Mouse (Mus musculus): ENCODE measurements around the gene Esrrg. TPM values are rescaled to one million over a fixed set of nuclear protein-coding genes. Genes with fewer than 3 reads are reported as not detected.

Esrrg gene
- polyA plus RNA-seq, 1 experiment from 2014 or later: 36.6 TPM

DNA sequence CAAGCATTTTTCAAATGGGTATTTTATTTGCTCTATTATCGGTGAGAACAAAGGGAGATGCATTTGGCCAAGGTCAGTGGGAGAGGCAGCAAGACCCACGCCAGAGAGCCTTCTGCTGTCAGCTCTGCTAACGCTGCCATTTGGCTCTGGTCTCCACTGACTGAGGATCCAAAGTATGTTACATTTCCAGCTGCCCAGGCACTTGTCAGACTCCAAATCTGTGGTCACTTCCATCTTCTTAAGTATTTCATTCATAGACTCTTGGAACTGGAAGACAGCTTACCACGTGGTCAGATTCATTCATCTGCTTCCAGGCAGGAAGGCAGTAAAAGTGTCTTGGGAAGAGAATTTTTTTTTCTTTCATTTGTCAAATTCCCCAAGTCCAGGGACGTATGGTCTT is 527.5 kb downstream of the Esrrg start:
- WGBS: 40% methylated on average over 5 of the region's 5 CpGs
- H3K27ac ChIP-seq (replicated peaks): no peak overlapping the region
- H3K36me3 ChIP-seq: no peaks in the 10 kb centered on the region
- no peak for ATAC-seq (ENCODE audit: low FRiP score, low read depth)
- no peaks in the 10 kb centered on the region for H3K27me3 ChIP-seq
- 0 out of 2 replicates have a peak, but pooled peaks cover 4% of the 10 kb centered on the region for H3K4me1 ChIP-seq (replicated peaks)
- no peak overlapping the region for H3K4me2 ChIP-seq
- no peak overlapping the region for H3K9ac ChIP-seq
- H3K9me3 ChIP-seq: no peaks in the 10 kb centered on the region
- H3K4me3 ChIP-seq: no peak overlapping the region

GRCm38 (mm10) chr1:188139473-188139872 is 530.9 kb downstream of the Esrrg start:
- Histone ChIP-seq H3K9ac (no peak overlapping the region), H3K4me3 (no peak overlapping the region), H3K4me2 (no peak overlapping the region), H3K9me3 (no peaks in the 10 kb centered on the region), H3K27ac (replicated peaks) (no peak overlapping the region), H3K27me3 (no peaks in the 10 kb centered on the region), H3K4me1 (replicated peaks) (0 out of 2 replicates have a peak, but pooled peaks cover 4% of the 10 kb centered on the region), H3K36me3 (no peaks in the 10 kb centered on the region)
- no peak for ATAC-seq (ENCODE audit: low FRiP score, low read depth)
- WGBS: 51% methylated on average over 4 of the region's 4 CpGs

- WGBS: 70% methylated on average over 4 of the region's 4 CpGs
- Histone ChIP-seq H3K4me1 (replicated peaks) (0 out of 2 replicates have a peak, but pooled peaks cover 4% of the 10 kb centered on the region), H3K9me3 (no peaks in the 10 kb centered on the region), H3K27me3 (no peaks in the 10 kb centered on the region), H3K27ac (replicated peaks) (no peak overlapping the region), H3K4me2 (no peak overlapping the region), H3K4me3 (no peak overlapping the region), H3K36me3 (no peaks in the 10 kb centered on the region), H3K9ac (no peak overlapping the region)
- ATAC-seq (ENCODE audit: low FRiP score, low read depth): no peak
Measured at GRCm38 (mm10) chr1:188140221-188140620, 531.6 kb downstream of the Esrrg start.

GRCm38 (mm10) chr1:188147381-188148156 is 539.0 kb downstream of the Esrrg start:
- 74% methylated on average over 12 of the region's 12 CpGs for WGBS
- H3K4me2 ChIP-seq: no peak overlapping the region
- no peak for ATAC-seq (ENCODE audit: low FRiP score, low read depth)

DNA sequence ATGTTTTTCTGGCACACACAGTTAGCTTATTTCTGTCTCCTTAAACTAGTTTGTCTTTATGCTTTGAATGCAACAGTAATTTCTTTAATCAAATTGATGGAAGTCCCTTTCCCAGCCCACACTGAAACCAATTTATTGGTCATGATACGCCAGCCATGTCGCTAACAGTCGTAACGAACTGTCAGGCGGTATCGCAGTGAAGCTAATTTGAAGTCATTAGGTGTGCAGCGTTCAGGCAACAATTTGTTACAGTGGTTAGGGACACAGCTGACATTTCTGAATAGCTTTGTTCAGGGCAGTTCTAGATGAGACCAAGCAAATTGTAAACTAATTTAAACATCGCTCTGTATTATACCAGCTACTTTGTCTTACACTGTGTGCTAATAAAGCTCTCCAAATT is 542.5 kb downstream of the Esrrg start:
- WGBS: 48% methylated on average over 8 of the region's 8 CpGs
- Histone ChIP-seq H3K36me3 (no peaks in the 10 kb centered on the region), H3K4me3 (no peak overlapping the region), H3K27me3 (no peaks in the 10 kb centered on the region), H3K27ac (replicated peaks) (no peak overlapping the region), H3K4me2 (no peak overlapping the region), H3K9me3 (no peaks in the 10 kb centered on the region), H3K4me1 (replicated peaks) (0 out of 2 replicates have a peak, but pooled peaks cover 3% of the 10 kb centered on the region), H3K9ac (no peak overlapping the region)
- no peak for ATAC-seq (ENCODE audit: low FRiP score, low read depth)

More at GRCm38 (mm10) chr1:188147381-188148156, 539.0 kb downstream of the Esrrg start:
- Histone ChIP-seq H3K9me3 (no peaks in the 10 kb centered on the region), H3K27me3 (no peaks in the 10 kb centered on the region), H3K4me3 (no peak overlapping the region), H3K36me3 (no peaks in the 10 kb centered on the region), H3K4me1 (replicated peaks) (no peaks in the 10 kb centered on the region), H3K9ac (no peak overlapping the region), H3K27ac (replicated peaks) (no peak overlapping the region)

DNA sequence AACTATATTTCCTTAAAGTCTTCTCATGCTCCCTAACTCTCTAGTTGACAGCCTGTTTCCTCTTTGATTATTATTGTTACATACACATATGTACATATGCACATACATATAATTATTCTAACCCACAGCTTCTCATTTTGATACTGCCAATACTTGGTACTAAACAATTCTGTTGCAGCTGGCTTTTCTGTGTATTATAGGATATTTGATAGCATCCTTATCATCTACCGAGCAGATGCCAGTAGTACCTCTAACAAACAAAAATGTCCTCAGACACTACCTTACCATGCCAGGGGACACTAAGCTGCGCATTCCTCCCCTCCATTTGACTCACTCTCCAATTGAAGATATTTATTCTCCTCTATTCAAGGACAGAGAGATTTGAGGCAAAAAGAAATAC is 543.4 kb downstream of the Esrrg start:
- Histone ChIP-seq H3K27me3 (no peaks in the 10 kb centered on the region), H3K9me3 (no peaks in the 10 kb centered on the region), H3K27ac (replicated peaks) (no peak overlapping the region), H3K4me1 (replicated peaks) (0 out of 2 replicates have a peak, but pooled peaks cover 3% of the 10 kb centered on the region), H3K9ac (no peak overlapping the region), H3K4me2 (no peak overlapping the region), H3K36me3 (no peaks in the 10 kb centered on the region), H3K4me3 (no peak overlapping the region)
- ATAC-seq (ENCODE audit: low FRiP score, low read depth): no peak
- WGBS: 96% methylated on average over 2 of the region's 2 CpGs

- Histone ChIP-seq H3K4me2 (no peak overlapping the region), H3K4me3 (no peak overlapping the region), H3K27ac (replicated peaks) (no peak overlapping the region), H3K27me3 (no peaks in the 10 kb centered on the region), H3K9ac (no peak overlapping the region), H3K36me3 (no peaks in the 10 kb centered on the region), H3K9me3 (no peaks in the 10 kb centered on the region), H3K4me1 (replicated peaks) (0 out of 2 replicates have a peak, but pooled peaks cover 3% of the 10 kb centered on the region)
- no peak for ATAC-seq (ENCODE audit: low FRiP score, low read depth)
- 70% methylated on average over 2 of the region's 2 CpGs for WGBS
Measured at GRCm38 (mm10) chr1:188153665-188154064, 545.1 kb downstream of the Esrrg start.

DNA sequence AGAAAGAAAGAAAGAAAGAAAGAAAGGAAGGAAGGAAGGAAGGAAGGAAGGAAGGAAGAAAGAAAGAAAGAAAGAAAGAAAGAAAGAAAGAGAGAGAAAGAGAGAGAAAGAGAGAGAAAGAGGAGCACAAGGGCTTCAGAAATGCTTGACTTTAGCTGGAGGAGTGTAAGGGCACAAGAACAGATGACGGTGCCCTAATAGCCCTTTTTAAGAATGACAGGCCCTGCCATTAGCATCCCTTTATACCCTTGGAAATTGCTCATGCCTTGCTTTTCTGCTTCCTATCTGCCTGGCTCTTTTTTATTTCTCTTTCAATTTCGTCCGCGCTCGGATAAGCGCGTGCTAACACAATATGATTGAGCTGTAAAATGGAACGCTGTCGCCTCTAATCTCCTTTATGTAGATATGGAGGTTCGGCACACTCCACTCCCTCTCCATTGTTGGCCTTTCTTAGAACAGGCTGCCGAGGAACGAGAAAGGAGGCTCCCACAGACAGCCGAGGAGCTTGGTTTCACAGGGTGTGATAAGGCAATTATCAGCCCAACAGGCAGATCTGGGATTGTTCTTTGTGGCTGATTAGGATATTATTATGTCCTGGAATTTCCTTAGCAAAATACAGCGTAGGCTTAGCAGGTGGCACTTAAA is 546.0 kb downstream of the Esrrg start:
- H3K4me2 ChIP-seq: peak overlapping the region; percentile 33
- H3K36me3 ChIP-seq: no peaks in the 10 kb centered on the region
- H3K4me3 ChIP-seq: no peak overlapping the region
- H3K27ac ChIP-seq (replicated peaks): no peak overlapping the region
- no peaks in the 10 kb centered on the region for H3K9me3 ChIP-seq
- no peak for ATAC-seq (ENCODE audit: low FRiP score, low read depth)
- H3K27me3 ChIP-seq: no peaks in the 10 kb centered on the region
- 0 out of 2 replicates have a peak, but pooled peaks cover 3% of the 10 kb centered on the region for H3K4me1 ChIP-seq (replicated peaks)
- 21% methylated on average over 14 of the region's 14 CpGs for WGBS
- peak overlapping the region; percentile 1; the same call in 1 of the 2 replicates for H3K9ac ChIP-seq

DNA sequence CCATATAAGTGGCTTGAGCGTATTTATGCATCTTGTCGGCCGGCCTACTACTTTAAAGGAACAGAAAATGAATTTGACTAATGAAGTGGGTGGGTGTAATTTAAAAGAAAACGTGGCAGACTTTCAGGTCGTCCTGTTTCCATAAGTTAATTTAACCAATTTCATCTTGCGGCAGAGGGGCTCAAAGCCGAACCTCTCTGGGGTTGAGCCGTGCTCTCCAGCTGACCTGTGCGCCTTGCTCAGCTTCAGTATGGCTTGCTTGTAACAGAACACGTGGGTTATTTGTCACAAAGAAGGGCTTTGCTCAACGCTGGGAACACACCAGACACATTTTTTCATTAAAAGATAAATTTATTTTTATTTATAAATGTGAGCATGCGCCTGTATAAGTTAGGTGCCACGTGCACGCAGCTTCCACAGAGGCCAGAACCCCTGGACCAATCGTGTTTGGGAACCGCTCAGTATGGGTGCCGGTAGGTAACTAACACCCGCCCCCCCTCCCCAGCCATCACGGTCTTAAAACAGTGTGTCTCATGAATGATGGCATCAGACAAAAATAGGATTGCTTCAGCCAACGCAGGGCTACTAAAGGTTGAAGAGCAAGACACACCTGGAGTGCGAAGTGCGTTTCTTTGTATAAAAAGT is 546.7 kb downstream of the Esrrg start:
- no peak overlapping the region for H3K27ac ChIP-seq (replicated peaks)
- ATAC-seq (ENCODE audit: low FRiP score, low read depth): no peak

GRCm38 (mm10) chr1:188156520-188156919 is 547.9 kb downstream of the Esrrg start:
- Histone ChIP-seq H3K9me3 (no peaks in the 10 kb centered on the region), H3K27ac (replicated peaks) (no peak overlapping the region), H3K4me3 (no peak overlapping the region), H3K36me3 (no peaks in the 10 kb centered on the region), H3K4me1 (replicated peaks) (0 out of 2 replicates have a peak, but pooled peaks cover 3% of the 10 kb centered on the region), H3K4me2 (no peak overlapping the region), H3K27me3 (no peaks in the 10 kb centered on the region), H3K9ac (no peak overlapping the region)
- WGBS: 94% methylated on average over 5 of the region's 5 CpGs
- ATAC-seq (ENCODE audit: low FRiP score, low read depth): no peak

More for the DNA sequence above, 546.7 kb downstream of the Esrrg start:
- 0 out of 2 replicates have a peak overlapping the region, but pooled peaks have one; percentile 33 for H3K4me2 ChIP-seq
- 0 out of 2 replicates have a peak, but pooled peaks cover 3% of the 10 kb centered on the region for H3K4me1 ChIP-seq (replicated peaks)
- no peaks in the 10 kb centered on the region for H3K9me3 ChIP-seq
- no peak overlapping the region; the same call in 1 of the 2 replicates for H3K9ac ChIP-seq
- WGBS: 69% methylated on average over 22 of the region's 22 CpGs
- H3K4me3 ChIP-seq: no peak overlapping the region
- H3K27me3 ChIP-seq: no peaks in the 10 kb centered on the region
- H3K36me3 ChIP-seq: no peaks in the 10 kb centered on the region

- no peak overlapping the region for H3K9ac ChIP-seq
Measured at GRCm38 (mm10) chr1:188157237-188157955, 548.8 kb downstream of the Esrrg start.

More at GRCm38 (mm10) chr1:188157237-188157955, 548.8 kb downstream of the Esrrg start:
- Histone ChIP-seq H3K27ac (replicated peaks) (no peak overlapping the region), H3K36me3 (no peaks in the 10 kb centered on the region), H3K27me3 (no peaks in the 10 kb centered on the region), H3K4me3 (no peak overlapping the region), H3K4me1 (replicated peaks) (0 out of 2 replicates have a peak, but pooled peaks cover 3% of the 10 kb centered on the region), H3K4me2 (no peak overlapping the region), H3K9me3 (no peaks in the 10 kb centered on the region)
- ATAC-seq (ENCODE audit: low FRiP score, low read depth): no peak
- WGBS: 81% methylated on average over 7 of the region's 7 CpGs
